Mouse (Mus musculus): ENCODE data around the gene Hs3st6. TPM values are rescaled to one million over a fixed set of nuclear protein-coding genes. Genes with fewer than 3 reads are reported as not detected.
A peak's percentile ranks its signal among the peaks of the same experiment; 100 is the strongest.

Hs3st6 gene
- polyA plus RNA-seq, 1 experiment from 2014 or later, result 0.23 TPM

GRCm38 (mm10) chr17:24725637-24726390, 27.0 kb upstream of the Hs3st6 start:
- Histone ChIP-seq H3K27me3 (replicated peaks; ENCODE audit: control insufficient read depth, insufficient read depth, low read length) (no peaks in the 10 kb centered on the region), H3K9ac (ENCODE audit: low read depth, low read length) (no peak overlapping the region), H3K9me3 (ENCODE audit: control insufficient read depth, low read length) (no peaks in the 10 kb centered on the region), H3K36me3 (ENCODE audit: control insufficient read depth, insufficient read depth, low read length) (peaks cover 9% of the 10 kb centered on the region), H3K27ac (ENCODE audit: low read depth, low read length) (no peak overlapping the region), H3K4me3 (ENCODE audit: low read length) (no peak overlapping the region), H3K4me2 (ENCODE audit: low read length) (no peak overlapping the region), H3K4me1 (ENCODE audit: control insufficient read depth, insufficient read depth, low read depth, low read length) (peaks cover 23% of the 10 kb centered on the region)
- ATAC-seq, result no peak
- WGBS, result 65% methylated on average over 3 of the region's 3 CpGs

- Histone ChIP-seq H3K9ac (ENCODE audit: low read depth, low read length) (no peak within 1 kb of the TSS), H3K27ac (ENCODE audit: low read depth, low read length) (no peak within 1 kb of the TSS), H3K27me3 (replicated peaks; ENCODE audit: control insufficient read depth, insufficient read depth, low read length) (no peaks in the 10 kb centered on the region), H3K9me3 (ENCODE audit: control insufficient read depth, low read length) (no peaks in the 10 kb centered on the region), H3K4me1 (ENCODE audit: control insufficient read depth, insufficient read depth, low read depth, low read length) (peaks cover 9% of the 10 kb centered on the region), H3K4me3 (ENCODE audit: low read length) (no peak within 1 kb of the TSS), H3K36me3 (ENCODE audit: control insufficient read depth, insufficient read depth, low read length) (no peaks in the 10 kb centered on the region), H3K4me2 (ENCODE audit: low read length) (no peak within 1 kb of the TSS)
- no peak for ATAC-seq
- WGBS, result 81% methylated on average over 2 of the region's 2 CpGs
These were observed 25.2 kb upstream of the Hs3st6 start, which contains the start of gene Rpl3l for GRCm38 (mm10) chr17:24727618-24728017. TSS of gene Rpl3l (plus strand) at chr17:24727820.

GRCm38 (mm10) chr17:24728184-24728583, 24.6 kb upstream of the Hs3st6 start:
- Histone ChIP-seq H3K4me3 (ENCODE audit: low read length) (no peak overlapping the region), H3K4me1 (ENCODE audit: control insufficient read depth, insufficient read depth, low read depth, low read length) (peaks cover 5% of the 10 kb centered on the region), H3K36me3 (ENCODE audit: control insufficient read depth, insufficient read depth, low read length) (no peaks in the 10 kb centered on the region), H3K9ac (ENCODE audit: low read depth, low read length) (no peak overlapping the region), H3K27ac (ENCODE audit: low read depth, low read length) (no peak overlapping the region), H3K27me3 (replicated peaks; ENCODE audit: control insufficient read depth, insufficient read depth, low read length) (no peaks in the 10 kb centered on the region), H3K9me3 (ENCODE audit: control insufficient read depth, low read length) (no peaks in the 10 kb centered on the region), H3K4me2 (ENCODE audit: low read length) (no peak overlapping the region)
- ATAC-seq, result no peak
- 77% methylated on average over 17 of the region's 17 CpGs for WGBS

GRCm38 (mm10) chr17:24729067-24729466, 23.7 kb upstream of the Hs3st6 start:
- WGBS, result 74% methylated on average over 6 of the region's 6 CpGs
- no peak overlapping the region for H3K4me3 ChIP-seq (ENCODE audit: low read length)
- H3K9ac ChIP-seq (ENCODE audit: low read depth, low read length), result no peak overlapping the region
- no peaks in the 10 kb centered on the region for H3K4me1 ChIP-seq (ENCODE audit: control insufficient read depth, insufficient read depth, low read depth, low read length)
- no peak overlapping the region for H3K4me2 ChIP-seq (ENCODE audit: low read length)
- H3K27me3 ChIP-seq (replicated peaks; ENCODE audit: control insufficient read depth, insufficient read depth, low read length), result peaks cover 2% of the 10 kb centered on the region; the same call in 1 of the 2 replicates
- no peaks in the 10 kb centered on the region for H3K9me3 ChIP-seq (ENCODE audit: control insufficient read depth, low read length)
- H3K27ac ChIP-seq (ENCODE audit: low read depth, low read length), result no peak overlapping the region
- no peak for ATAC-seq
- no peaks in the 10 kb centered on the region for H3K36me3 ChIP-seq (ENCODE audit: control insufficient read depth, insufficient read depth, low read length)

- WGBS, result 79% methylated on average over 14 of the region's 14 CpGs
- Histone ChIP-seq H3K36me3 (ENCODE audit: control insufficient read depth, insufficient read depth, low read length) (no peaks in the 10 kb centered on the region), H3K27ac (ENCODE audit: low read depth, low read length) (no peak overlapping the region), H3K4me2 (ENCODE audit: low read length) (no peak overlapping the region), H3K4me1 (ENCODE audit: control insufficient read depth, insufficient read depth, low read depth, low read length) (0 out of 2 replicates have a peak, but pooled peaks cover 2% of the 10 kb centered on the region), H3K4me3 (ENCODE audit: low read length) (no peak overlapping the region), H3K27me3 (replicated peaks; ENCODE audit: control insufficient read depth, insufficient read depth, low read length) (peaks cover 2% of the 10 kb centered on the region; the same call in 1 of the 2 replicates), H3K9me3 (ENCODE audit: control insufficient read depth, low read length) (no peaks in the 10 kb centered on the region), H3K9ac (ENCODE audit: low read depth, low read length) (no peak overlapping the region)
- ATAC-seq, result no peak
These were observed 22.0 kb upstream of the Hs3st6 start for GRCm38 (mm10) chr17:24730787-24731186.

- 81% methylated on average over 12 of the region's 12 CpGs for WGBS
- ATAC-seq, result no peak
- no peak overlapping the region for H3K27ac ChIP-seq (ENCODE audit: low read depth, low read length)
These were observed 20.4 kb upstream of the Hs3st6 start for GRCm38 (mm10) chr17:24732233-24732935.

DNA sequence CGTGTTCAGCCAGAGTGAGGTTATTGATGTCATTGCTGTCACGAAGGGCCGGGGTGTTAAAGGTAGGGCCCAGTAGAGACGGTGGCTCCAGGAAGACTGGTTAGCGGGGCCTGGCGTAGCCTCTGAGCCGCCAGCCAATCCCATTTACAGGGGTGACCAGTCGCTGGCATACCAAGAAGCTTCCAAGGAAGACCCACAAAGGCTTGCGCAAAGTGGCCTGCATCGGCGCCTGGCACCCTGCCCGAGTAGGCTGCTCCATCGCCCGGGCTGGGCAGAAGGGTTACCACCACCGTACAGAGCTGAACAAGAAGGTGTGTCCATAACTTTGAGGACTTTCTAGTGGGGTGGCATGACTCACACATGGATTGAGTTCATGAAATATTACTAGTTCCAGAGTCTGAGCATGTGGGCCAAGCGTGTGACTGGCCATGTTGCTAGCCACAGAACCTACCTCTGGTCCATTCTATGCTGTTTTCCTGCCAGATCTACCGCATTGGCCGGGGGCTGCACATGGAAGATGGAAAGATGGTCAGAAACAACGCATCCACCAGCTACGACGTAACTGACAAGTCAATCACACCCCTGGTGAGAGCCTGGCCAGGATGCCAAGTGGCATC, 19.2 kb upstream of the Hs3st6 start:
- 91% methylated on average over 21 of the region's 21 CpGs for WGBS
- ATAC-seq, result no peak

More at GRCm38 (mm10) chr17:24732233-24732935, 20.4 kb upstream of the Hs3st6 start:
- H3K4me2 ChIP-seq (ENCODE audit: low read length), result no peak overlapping the region
- no peak overlapping the region for H3K9ac ChIP-seq (ENCODE audit: low read depth, low read length)
- no peak overlapping the region for H3K4me3 ChIP-seq (ENCODE audit: low read length)
- H3K27me3 ChIP-seq (replicated peaks; ENCODE audit: control insufficient read depth, insufficient read depth, low read length), result peaks cover 2% of the 10 kb centered on the region; the same call in 1 of the 2 replicates
- peaks cover 12% of the 10 kb centered on the region for H3K4me1 ChIP-seq (ENCODE audit: control insufficient read depth, insufficient read depth, low read depth, low read length)
- H3K36me3 ChIP-seq (ENCODE audit: control insufficient read depth, insufficient read depth, low read length), result no peaks in the 10 kb centered on the region
- no peaks in the 10 kb centered on the region for H3K9me3 ChIP-seq (ENCODE audit: control insufficient read depth, low read length)

DNA sequence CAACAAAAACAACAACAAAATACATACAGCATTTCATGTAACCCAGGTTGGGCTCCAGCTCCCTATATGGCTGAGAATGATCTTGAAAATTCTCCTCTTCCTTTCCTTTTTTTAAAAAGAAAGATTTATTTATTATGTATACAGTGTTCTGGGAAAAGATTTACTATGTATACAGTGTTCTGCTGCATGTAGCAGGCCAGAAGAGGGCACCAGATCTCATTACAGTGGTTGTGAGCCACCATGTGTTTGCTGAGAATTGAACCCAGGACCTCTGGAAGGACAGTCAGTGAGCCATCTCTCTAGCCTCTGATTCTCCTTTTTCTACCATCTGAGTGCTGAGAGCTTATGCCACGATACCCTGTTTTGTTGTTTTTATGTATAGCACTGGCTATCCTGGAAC, 18.3 kb upstream of the Hs3st6 start:
- H3K4me1 ChIP-seq (ENCODE audit: control insufficient read depth, insufficient read depth, low read depth, low read length), result peaks cover 15% of the 10 kb centered on the region
- H3K4me2 ChIP-seq (ENCODE audit: low read length), result no peak overlapping the region
- 85% methylated on average over 1 of the region's 1 CpGs for WGBS
- H3K9me3 ChIP-seq (ENCODE audit: control insufficient read depth, low read length), result no peaks in the 10 kb centered on the region
- no peak overlapping the region for H3K27ac ChIP-seq (ENCODE audit: low read depth, low read length)
- no peaks in the 10 kb centered on the region for H3K36me3 ChIP-seq (ENCODE audit: control insufficient read depth, insufficient read depth, low read length)
- H3K27me3 ChIP-seq (replicated peaks; ENCODE audit: control insufficient read depth, insufficient read depth, low read length), result peaks cover 2% of the 10 kb centered on the region; the same call in 1 of the 2 replicates
- no peak overlapping the region for H3K9ac ChIP-seq (ENCODE audit: low read depth, low read length)
- no peak for ATAC-seq
- H3K4me3 ChIP-seq (ENCODE audit: low read length), result no peak overlapping the region

More for the DNA sequence above, 19.2 kb upstream of the Hs3st6 start:
- H3K27ac ChIP-seq (ENCODE audit: low read depth, low read length), result no peak overlapping the region
- no peak overlapping the region for H3K4me2 ChIP-seq (ENCODE audit: low read length)
- H3K27me3 ChIP-seq (replicated peaks; ENCODE audit: control insufficient read depth, insufficient read depth, low read length), result peaks cover 2% of the 10 kb centered on the region; the same call in 1 of the 2 replicates
- H3K4me1 ChIP-seq (ENCODE audit: control insufficient read depth, insufficient read depth, low read depth, low read length), result peaks cover 15% of the 10 kb centered on the region
- H3K9ac ChIP-seq (ENCODE audit: low read depth, low read length), result no peak overlapping the region; the same call in 1 of the 2 replicates
- no peak overlapping the region for H3K4me3 ChIP-seq (ENCODE audit: low read length)
- no peaks in the 10 kb centered on the region for H3K9me3 ChIP-seq (ENCODE audit: control insufficient read depth, low read length)
- H3K36me3 ChIP-seq (ENCODE audit: control insufficient read depth, insufficient read depth, low read length), result no peaks in the 10 kb centered on the region

GRCm38 (mm10) chr17:24735446-24735845, 17.3 kb upstream of the Hs3st6 start:
- peaks cover 15% of the 10 kb centered on the region for H3K4me1 ChIP-seq (ENCODE audit: control insufficient read depth, insufficient read depth, low read depth, low read length)
- 86% methylated on average over 7 of the region's 7 CpGs for WGBS
- ATAC-seq, result no peak
- H3K4me3 ChIP-seq (ENCODE audit: low read length), result no peak overlapping the region
- H3K9ac ChIP-seq (ENCODE audit: low read depth, low read length), result no peak overlapping the region
- H3K27ac ChIP-seq (ENCODE audit: low read depth, low read length), result no peak overlapping the region; the same call in 1 of the 2 replicates
- no peaks in the 10 kb centered on the region for H3K36me3 ChIP-seq (ENCODE audit: control insufficient read depth, insufficient read depth, low read length)
- H3K4me2 ChIP-seq (ENCODE audit: low read length), result peak overlapping the region; percentile 94
- no peaks in the 10 kb centered on the region for H3K9me3 ChIP-seq (ENCODE audit: control insufficient read depth, low read length)
- peaks cover 2% of the 10 kb centered on the region; the same call in 1 of the 2 replicates for H3K27me3 ChIP-seq (replicated peaks; ENCODE audit: control insufficient read depth, insufficient read depth, low read length)

Measured in hindbrain, embryonic 16.5 days (tissue).